Mouse (Mus musculus): ENCODE measurements at regions not wholly inside any gene's neighbourhood (a gene's known extent, or its start where the extent isn't known, plus 50 kb on each side); places are given as distances from the start of the nearest gene placed in this dataset.

- H3K9me3 ChIP-seq (ENCODE audit: control insufficient read depth, low read length), result no peaks in the 10 kb centered on the region
- H3K9ac ChIP-seq (ENCODE audit: low read depth, low read length), result no peak overlapping the region
- no peak for ATAC-seq
- no peaks in the 10 kb centered on the region for H3K36me3 ChIP-seq (ENCODE audit: control insufficient read depth, insufficient read depth, low read length)
- no peaks in the 10 kb centered on the region for H3K4me1 ChIP-seq (ENCODE audit: control insufficient read depth, insufficient read depth, low read depth, low read length)
- no peaks in the 10 kb centered on the region for H3K27me3 ChIP-seq (replicated peaks; ENCODE audit: control insufficient read depth, insufficient read depth, low read length)
- 75% methylated on average over 3 of the region's 3 CpGs for WGBS
- peak overlapping the region; percentile 17; the same call in 1 of the 2 replicates for H3K27ac ChIP-seq (ENCODE audit: low read depth, low read length)
- no peak overlapping the region for H3K4me2 ChIP-seq (ENCODE audit: low read length)
- no peak overlapping the region for H3K4me3 ChIP-seq (ENCODE audit: low read length)
These were observed 77.6 kb downstream of the Cd200 start for GRCm38 (mm10) chr16:45331236-45331635.

DNA sequence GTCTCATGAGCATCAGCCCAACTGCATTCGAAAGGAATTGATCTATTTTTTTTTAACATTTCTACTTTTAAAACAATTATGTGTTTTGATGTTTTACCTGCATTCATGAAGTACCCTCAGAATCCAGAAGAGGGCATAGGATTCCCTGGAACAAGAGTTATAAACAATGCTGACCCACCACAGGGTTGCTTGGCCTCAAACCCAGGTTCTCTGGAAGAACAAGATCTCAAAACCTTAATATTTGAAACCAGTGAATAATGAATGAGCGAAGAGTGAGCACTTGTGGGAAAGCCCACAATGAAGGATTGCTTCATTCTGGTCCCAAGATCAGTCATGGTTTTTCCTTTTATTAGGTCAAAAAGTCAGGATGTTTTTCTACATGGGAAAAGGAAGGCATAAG is 78.6 kb downstream of the Cd200 start:
- H3K4me1 ChIP-seq (ENCODE audit: control insufficient read depth, insufficient read depth, low read depth, low read length), result no peaks in the 10 kb centered on the region
- H3K4me2 ChIP-seq (ENCODE audit: low read length), result no peak overlapping the region
- no peak for ATAC-seq
- no peaks in the 10 kb centered on the region for H3K9me3 ChIP-seq (ENCODE audit: control insufficient read depth, low read length)
- H3K4me3 ChIP-seq (ENCODE audit: low read length), result no peak overlapping the region
- no peak overlapping the region for H3K27ac ChIP-seq (ENCODE audit: low read depth, low read length)
- no peak overlapping the region for H3K9ac ChIP-seq (ENCODE audit: low read depth, low read length)
- WGBS, result 94% methylated on average over 2 of the region's 2 CpGs
- no peaks in the 10 kb centered on the region for H3K27me3 ChIP-seq (replicated peaks; ENCODE audit: control insufficient read depth, insufficient read depth, low read length)
- H3K36me3 ChIP-seq (ENCODE audit: control insufficient read depth, insufficient read depth, low read length), result no peaks in the 10 kb centered on the region

GRCm38 (mm10) chr16:45329716-45330115 is 79.1 kb downstream of the Cd200 start:
- no peaks in the 10 kb centered on the region for H3K9me3 ChIP-seq (ENCODE audit: control insufficient read depth, low read length)
- no peak overlapping the region for H3K27ac ChIP-seq (ENCODE audit: low read depth, low read length)
- 69% methylated on average over 1 of the region's 1 CpGs for WGBS
- H3K4me1 ChIP-seq (ENCODE audit: control insufficient read depth, insufficient read depth, low read depth, low read length), result no peaks in the 10 kb centered on the region
- ATAC-seq, result no peak
- H3K36me3 ChIP-seq (ENCODE audit: control insufficient read depth, insufficient read depth, low read length), result no peaks in the 10 kb centered on the region
- no peak overlapping the region for H3K9ac ChIP-seq (ENCODE audit: low read depth, low read length)
- no peaks in the 10 kb centered on the region for H3K27me3 ChIP-seq (replicated peaks; ENCODE audit: control insufficient read depth, insufficient read depth, low read length)
- no peak overlapping the region for H3K4me2 ChIP-seq (ENCODE audit: low read length)
- H3K4me3 ChIP-seq (ENCODE audit: low read length), result no peak overlapping the region

- Histone ChIP-seq H3K9ac (ENCODE audit: low read depth, low read length) (no peak overlapping the region), H3K4me2 (ENCODE audit: low read length) (no peak overlapping the region), H3K27me3 (replicated peaks; ENCODE audit: control insufficient read depth, insufficient read depth, low read length) (no peaks in the 10 kb centered on the region), H3K27ac (ENCODE audit: low read depth, low read length) (no peak overlapping the region), H3K4me3 (ENCODE audit: low read length) (no peak overlapping the region), H3K4me1 (ENCODE audit: control insufficient read depth, insufficient read depth, low read depth, low read length) (no peaks in the 10 kb centered on the region), H3K36me3 (ENCODE audit: control insufficient read depth, insufficient read depth, low read length) (no peaks in the 10 kb centered on the region), H3K9me3 (ENCODE audit: control insufficient read depth, low read length) (no peaks in the 10 kb centered on the region)
- WGBS, result 91% methylated on average over 2 of the region's 2 CpGs
- ATAC-seq, result no peak
These were observed 81.8 kb downstream of the Cd200 start for GRCm38 (mm10) chr16:45327103-45327502.

- WGBS, result 82% methylated on average over 1 of the region's 1 CpGs
- H3K9ac ChIP-seq (ENCODE audit: low read depth, low read length), result no peak overlapping the region
- H3K27ac ChIP-seq (ENCODE audit: low read depth, low read length), result no peak overlapping the region
- H3K9me3 ChIP-seq (ENCODE audit: control insufficient read depth, low read length), result no peaks in the 10 kb centered on the region
- no peak overlapping the region for H3K4me3 ChIP-seq (ENCODE audit: low read length)
- no peak for ATAC-seq
- no peaks in the 10 kb centered on the region for H3K4me1 ChIP-seq (ENCODE audit: control insufficient read depth, insufficient read depth, low read depth, low read length)
- no peaks in the 10 kb centered on the region for H3K36me3 ChIP-seq (ENCODE audit: control insufficient read depth, insufficient read depth, low read length)
- no peak overlapping the region for H3K4me2 ChIP-seq (ENCODE audit: low read length)
- no peaks in the 10 kb centered on the region for H3K27me3 ChIP-seq (replicated peaks; ENCODE audit: control insufficient read depth, insufficient read depth, low read length)
These were observed 87.4 kb downstream of the Btla start for GRCm38 (mm10) chr16:45311479-45311878.

All from hindbrain, embryonic 16.5 days (tissue).